Mouse (Mus musculus) ovary, postnatal 36 days (tissue): ENCODE measurements around the gene Slit3.

ENCODE experiments used
- DNase-seq: peaks from one replicate; pipeline ENCODE4 v3.0.0; 2022; ENCODE audit warnings: low spot score, mixed read lengths

Gene Slit3

DNA sequence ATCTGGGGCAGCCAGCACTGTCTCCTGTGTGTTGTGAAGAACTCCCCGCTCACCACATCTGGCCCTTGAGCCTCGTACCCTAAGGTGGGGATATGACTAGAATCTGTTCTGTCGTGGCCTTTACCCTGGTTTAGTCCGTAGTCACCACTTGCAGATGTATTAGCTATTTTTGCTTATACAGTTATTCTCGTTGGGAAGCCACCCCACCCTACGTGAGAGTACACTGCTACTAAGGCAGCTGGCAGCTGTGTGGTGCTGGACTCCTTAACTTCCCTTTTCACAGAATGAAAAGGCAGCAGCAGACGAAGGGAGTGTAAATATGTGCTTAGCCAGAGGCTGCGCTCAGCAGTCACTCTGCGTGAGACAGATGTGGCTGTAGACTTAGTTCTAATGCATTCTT lies 282.5 kb downstream of the Slit3 start:
- no peak for DNase-seq

DNA sequence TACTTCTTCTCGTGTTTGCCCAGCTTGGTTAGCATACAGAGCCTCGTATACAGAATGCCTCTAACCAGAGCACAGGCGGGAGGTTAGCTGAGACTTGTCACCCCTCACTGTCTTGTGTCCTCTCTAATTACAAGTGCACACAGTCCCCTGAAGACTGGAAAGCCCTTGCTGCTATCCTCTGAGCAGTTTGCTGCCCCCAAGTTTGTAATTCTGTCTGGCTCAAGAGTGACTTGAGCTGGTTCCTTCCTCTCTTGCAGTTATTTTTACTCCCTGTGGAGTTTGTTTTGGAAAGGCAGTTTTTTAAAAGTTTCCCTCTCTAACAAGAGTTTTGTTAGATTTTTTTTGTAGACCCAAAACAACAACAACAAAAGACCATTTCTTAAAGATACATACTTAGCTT lies 285.0 kb downstream of the Slit3 start:
- DNase-seq = no peak

- no peak for DNase-seq
Observed at GRCm38 (mm10) chr11:35406522-35406921, 285.5 kb downstream of the Slit3 start.

DNA sequence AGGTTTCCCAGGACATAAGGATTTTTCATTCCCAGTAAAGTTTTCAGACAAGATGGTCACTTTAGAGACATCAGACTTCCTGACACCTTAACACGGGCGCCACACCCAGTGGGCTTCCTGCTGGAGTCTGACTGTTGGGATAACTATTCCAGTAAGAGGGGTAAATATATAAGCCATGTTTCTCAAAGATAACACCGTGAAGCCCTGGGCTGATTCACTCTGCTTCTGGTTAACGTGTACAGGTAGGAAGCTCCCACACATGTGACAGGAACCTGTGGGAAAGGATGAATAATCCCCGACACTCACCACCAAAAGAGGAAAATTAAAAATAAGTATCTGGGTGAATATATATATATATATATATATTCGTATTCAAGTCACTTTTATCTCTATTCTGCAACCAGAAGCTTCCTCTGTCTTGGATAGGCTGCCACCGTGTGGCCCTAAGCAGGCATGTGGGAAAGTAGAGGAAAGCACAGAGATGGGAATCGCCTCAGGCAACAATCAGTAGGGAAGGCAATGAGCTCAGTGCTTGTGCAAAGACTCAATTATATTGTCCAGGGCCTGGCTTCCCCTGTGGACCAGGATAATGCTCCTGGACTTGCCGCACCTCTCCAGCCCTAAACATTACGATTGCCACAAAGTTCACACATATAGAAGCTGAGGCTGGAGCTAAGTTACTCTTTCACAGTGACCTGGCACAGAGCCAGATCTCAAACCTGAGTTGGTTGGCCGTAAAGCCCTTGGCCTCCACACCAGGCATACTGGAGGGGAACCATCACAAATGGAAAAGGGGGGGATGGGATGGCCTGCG lies 286.5 kb downstream of the Slit3 start:
- DNase-seq = peak; percentile 68

GRCm38 (mm10) chr11:35410431-35410830 lies 289.4 kb downstream of the Slit3 start:
- no peak for DNase-seq

- no peak for DNase-seq
Observed at GRCm38 (mm10) chr11:35415768-35416401, 294.9 kb downstream of the Slit3 start.

GRCm38 (mm10) chr11:35416402-35417093 lies 295.5 kb downstream of the Slit3 start:
- peak; percentile 18 for DNase-seq

DNA sequence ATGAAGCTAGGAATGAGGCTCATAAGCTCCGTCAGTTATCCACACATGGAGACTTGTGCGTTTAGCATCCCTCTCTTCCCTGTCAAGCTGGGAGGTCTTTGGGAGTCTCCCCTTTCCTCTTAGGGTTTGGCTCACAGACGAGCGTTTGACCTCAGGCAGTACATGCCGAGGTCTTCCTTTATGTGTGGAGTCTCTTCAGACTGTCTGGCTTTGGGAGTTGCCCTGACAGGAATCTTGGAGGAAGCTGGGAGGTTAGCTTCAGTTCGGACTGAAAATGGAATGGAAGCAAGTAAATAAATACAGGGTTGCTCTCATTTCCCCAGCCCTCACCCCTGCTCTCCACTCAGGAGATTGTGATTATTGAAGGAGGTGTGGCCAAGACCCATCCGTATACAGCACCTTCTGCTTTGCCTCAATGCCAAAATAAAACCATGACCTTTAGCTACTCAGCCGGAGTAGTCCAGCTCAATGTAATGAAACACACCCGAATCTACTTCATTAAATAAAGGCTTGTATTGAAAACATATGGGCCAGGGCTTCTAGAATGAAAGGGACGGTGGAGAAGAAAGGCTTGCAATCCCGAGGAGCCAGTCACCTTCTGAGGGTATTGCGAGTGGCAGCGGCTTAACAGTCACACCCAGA lies 297.0 kb downstream of the Slit3 start:
- DNase-seq = no peak

GRCm38 (mm10) chr11:35419013-35419412 lies 298.0 kb downstream of the Slit3 start:
- no peak for DNase-seq

DNA sequence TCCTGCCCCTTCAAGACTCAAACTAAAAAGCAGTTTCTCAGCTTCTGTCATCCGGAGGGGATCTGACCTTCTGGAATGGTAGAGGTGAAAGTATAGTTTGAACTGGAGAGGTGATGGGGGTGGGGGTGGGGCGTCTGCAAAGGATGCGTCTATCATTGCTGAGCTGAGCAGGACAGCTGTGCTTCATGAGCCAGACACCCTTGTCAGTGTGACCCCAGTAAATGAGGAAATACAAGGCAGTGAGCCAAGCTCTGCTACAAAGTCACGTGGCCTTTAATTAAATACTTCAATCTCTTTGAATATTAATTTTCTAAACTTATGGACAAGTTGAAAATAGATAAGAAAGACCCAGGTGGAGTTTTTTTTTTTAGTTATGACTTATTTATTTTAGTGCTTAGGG lies 300.7 kb downstream of the Slit3 start:
- DNase-seq = no peak

DNA sequence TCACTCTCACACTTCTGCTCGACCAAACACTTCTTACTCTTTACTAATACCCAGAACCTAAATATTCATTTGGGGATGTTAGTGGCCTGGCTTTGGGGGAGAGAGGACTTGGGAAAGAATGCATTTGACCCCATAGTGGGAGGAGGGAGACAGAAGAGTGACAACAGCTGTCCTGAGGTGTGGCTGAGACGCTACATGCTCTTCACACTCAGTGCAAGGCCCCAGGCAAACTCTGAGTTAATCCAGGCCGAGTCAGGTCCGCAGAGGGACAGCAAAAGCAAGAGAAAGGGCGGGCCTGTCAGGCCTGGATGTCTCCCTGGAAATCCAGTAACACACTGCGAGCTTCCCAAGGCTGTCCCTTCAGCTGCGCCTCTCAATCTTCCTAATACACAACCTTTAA lies 307.0 kb downstream of the Slit3 start:
- no peak for DNase-seq

DNA sequence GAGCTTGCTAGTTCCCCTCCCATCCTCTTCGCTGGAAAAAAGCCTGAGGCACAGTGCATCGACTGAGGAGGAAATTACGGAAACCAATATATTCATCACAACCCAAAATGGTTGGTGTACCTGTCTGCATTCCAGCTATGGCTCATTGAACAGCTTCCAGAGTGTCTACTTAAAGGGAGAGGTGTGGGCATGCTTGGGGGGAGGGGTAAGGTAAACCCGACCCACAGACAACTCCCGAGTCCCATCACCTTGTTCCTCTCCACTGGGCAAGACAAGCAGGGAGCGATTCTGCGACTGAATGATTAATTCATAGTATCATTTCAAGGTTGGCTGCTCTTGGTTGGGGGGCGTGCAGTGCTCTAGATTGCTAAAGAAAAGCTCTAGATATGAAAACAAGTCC lies 310.1 kb downstream of the Slit3 start:
- DNase-seq = no peak

DNA sequence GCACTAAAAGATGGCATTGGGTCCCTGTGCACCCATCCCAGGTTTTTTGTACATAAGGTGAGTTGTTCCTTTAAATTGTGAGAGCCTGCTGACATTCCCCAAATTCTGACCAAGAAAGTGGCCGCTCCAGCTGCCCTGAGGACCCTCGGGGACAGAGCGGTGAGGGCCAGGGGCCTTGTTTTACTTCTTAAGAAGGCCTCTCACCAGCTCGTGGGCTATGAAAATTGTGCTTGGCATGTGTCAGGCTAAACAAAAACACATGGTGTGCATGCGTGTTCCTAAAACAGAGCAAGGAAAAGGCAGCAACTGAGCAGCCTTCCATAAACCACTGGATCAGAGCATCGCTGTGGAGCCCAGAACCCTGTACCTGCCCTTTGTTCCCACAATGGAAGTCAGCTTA lies 316.5 kb downstream of the Slit3 start:
- DNase-seq = no peak

GRCm38 (mm10) chr11:35440186-35440585 lies 319.2 kb downstream of the Slit3 start:
- no peak for DNase-seq

DNA sequence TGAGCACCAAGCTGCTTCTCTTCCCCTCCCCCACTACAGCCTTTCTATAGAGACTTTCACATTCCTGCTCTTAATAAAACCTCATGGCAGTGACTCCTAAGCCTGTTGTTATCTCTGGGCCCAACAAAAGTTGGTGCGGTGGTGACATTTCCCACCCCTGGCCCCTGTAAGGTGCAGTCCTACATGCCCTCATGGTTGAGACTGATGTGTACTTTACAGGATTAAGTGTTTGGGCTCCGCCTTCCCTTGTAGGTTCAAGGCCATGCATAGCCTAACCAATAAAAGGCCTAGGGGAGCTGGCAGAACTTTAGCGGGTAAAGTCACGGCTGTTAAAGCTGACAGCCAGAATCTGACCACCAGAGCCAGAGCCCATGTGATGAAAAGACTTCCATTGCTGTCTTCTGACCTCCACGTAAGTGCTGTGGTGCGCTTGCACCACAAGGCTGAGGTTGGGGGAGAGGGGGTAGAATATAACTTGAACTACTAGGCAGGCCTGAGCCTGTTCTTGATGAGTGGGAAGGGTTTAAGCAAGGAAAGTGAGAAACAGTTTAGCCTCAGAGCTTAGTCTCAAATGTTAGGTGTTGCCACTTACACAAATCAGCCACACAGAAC lies 323.6 kb downstream of the Slit3 start:
- DNase-seq = no peak

GRCm38 (mm10) chr11:35447951-35448350 lies 326.9 kb downstream of the Slit3 start:
- no peak for DNase-seq

DNA sequence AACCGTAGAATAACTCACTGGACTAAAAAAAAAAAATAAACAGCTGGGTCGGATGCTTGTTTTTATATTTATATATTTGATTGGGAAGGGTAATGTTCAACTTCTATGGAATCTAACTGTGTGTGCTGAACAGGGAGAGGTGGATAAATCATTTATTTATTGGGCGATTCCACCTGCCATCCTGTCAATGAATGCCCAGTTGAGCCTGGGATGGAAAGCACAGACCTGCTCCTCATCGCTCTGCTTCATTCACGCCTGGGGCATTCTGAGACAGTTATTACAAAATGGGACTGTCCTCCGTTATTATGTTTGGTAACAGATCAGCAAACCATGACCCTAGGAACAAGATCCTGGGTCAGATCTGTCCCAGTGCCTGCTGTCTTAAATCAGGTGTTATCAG lies 328.2 kb downstream of the Slit3 start:
- DNase-seq = no peak

- DNase-seq = peak; percentile 70
Observed at GRCm38 (mm10) chr11:35451636-35452035, 330.6 kb downstream of the Slit3 start.

GRCm38 (mm10) chr11:35452413-35452812 lies 331.4 kb downstream of the Slit3 start:
- peak; percentile 14 for DNase-seq

GRCm38 (mm10) chr11:35454191-35454725 lies 333.2 kb downstream of the Slit3 start:
- DNase-seq = no peak

GRCm38 (mm10) chr11:35454781-35455180 lies 333.8 kb downstream of the Slit3 start:
- no peak for DNase-seq

DNA sequence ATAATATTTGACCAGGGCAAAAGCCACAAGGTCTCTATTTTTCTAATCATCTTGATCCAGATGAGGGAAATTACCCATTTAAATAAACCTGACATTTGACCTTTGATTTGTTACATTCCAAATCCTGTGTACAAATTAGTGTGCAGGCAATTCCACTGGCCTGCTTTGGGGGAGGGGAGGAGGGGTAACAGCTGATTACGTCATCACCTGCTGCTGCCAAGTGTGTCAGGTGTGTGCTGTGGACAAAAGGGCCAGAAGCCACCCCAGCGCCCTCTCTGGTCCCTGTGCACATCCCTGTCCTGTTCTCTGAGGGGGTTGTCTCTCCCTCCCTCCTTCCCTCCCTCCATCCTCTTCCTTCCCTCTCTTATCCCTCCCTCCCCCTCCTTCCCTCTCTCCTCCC lies 337.0 kb downstream of the Slit3 start:
- DNase-seq = no peak
